Mouse (Mus musculus) naive thymus-derived CD4-positive, alpha-beta T cell, adult 2 months (primary cell): ENCODE measurements around the gene Meis1.

Experiments
- DNase-seq: peaks from one replicate; pipeline ENCODE4 v3.0.0-alpha.2; 2011; ENCODE audit warnings: low read depth

The Meis1 gene

DNA sequence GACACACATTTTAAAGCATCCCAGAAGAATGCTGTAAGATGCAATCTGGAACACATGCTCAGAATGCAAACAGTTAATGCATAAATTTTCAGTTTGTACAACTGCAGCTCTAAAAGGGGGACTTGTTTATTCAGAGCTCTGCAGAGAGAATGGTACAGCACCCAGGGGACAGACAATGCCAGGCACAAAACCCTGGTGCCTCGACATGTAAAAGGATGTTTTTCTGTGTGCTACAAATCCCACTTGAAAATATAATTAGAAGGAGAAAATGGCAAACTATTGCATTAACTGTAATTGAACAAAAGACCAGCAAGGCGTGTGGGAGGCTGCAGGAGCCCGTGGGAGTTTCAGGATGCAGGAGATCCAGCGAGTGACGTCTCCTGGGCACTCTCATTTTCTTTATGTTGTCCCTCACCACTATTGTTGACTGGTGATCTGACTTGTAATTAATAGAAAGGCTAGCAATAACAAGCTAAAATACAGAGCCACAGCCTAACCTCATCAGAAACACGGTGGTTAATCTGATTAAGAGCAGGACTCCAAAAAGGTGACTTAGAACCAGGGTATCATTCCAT, 29.0 kb downstream of the Meis1 start:
- DNase-seq = no peak

DNA sequence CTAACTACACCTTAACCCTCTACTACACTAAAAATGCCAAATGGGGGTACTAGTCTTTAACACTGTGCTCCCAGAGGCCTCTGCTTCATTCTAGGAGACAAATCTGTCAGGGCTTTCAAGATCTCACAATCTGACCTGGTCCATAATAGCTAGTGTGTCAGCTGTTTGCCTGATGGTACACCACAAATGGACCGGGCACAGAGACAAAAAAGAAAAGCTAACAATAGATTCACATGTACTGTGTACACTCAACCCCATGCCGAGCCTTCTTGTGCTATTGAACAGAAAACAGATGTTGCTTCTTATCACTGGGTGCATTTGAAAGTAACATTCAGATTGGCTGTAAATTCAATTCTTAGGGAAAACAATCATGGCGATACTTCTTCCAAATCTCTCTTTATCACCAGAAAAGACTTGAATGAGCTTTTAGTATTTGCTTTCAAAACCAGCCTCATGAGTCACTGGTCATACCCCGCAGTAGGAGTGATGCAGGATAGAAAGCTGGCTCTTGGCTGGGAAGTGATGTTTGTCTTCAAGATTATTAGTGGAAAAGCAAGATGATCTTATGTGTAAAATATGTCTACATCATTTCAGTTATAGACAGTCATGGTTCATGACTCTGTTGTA, 30.0 kb downstream of the Meis1 start:
- DNase-seq = no peak

GRCm38 (mm10) chr11:18983813-18984212, 35.0 kb downstream of the Meis1 start:
- DNase-seq = no peak

- DNase-seq = no peak
These were observed 35.5 kb downstream of the Meis1 start for GRCm38 (mm10) chr11:18983294-18983693.

DNA sequence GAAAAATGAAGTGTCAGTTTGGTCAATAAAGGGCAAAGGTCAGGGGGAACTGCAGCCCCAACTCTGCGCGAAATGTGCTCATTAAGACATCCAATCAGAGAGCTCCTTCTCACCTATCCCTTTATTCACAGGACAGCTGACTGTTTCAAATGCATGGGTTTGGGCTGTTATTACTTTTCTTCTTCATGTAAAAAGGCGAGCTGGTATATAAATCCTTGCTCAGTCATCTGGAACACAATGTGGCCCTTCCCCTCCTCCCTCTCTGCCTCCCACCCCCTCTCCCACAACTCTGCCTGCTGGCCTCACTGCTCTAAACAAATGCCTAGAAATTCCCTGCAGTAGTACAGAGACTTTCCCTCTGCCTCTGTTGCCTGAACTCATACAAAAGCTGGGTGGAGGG, 36.5 kb downstream of the Meis1 start:
- no peak for DNase-seq

- DNase-seq = no peak
These were observed 37.4 kb downstream of the Meis1 start for GRCm38 (mm10) chr11:18981367-18981766.

DNA sequence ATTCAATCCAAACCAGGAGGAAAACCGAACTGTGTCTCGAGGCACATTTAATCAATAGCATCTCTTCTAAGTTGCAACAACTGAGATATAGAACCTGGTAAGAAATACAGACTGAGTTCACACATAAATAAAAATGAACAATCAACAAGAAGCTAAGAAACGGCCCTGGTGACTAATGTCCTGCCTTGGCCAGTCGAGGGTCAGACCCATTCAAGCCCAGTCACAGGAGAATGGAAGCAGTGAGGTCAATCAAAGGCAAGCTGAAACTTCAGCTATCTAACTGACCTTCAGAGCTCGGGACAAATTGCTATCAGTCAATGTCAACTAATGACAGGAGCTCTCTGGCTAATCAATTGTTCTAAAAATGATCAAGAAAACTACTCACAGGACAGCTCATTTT, 38.2 kb downstream of the Meis1 start:
- no peak for DNase-seq

DNA sequence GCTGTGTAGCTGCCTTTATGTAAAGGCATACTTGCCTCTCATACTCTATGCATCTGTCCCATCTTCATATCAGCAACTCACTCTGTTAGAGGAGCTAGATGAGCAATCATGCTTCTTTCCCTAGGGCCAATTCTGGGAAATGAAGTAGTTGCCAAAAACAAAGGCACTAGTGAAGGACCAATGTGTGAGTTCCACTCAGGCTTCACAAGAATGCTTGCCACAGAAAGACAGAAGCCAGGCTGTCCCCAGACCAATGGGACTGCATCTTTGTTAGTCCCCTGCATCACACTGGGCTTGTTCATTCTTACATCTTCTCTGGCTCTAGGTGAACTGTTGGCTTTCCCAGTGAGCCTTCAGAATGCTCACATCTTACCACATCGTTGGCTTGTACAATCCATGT, 43.7 kb downstream of the Meis1 start:
- DNase-seq = no peak

- no peak for DNase-seq
These were observed 45.0 kb downstream of the Meis1 start for GRCm38 (mm10) chr11:18973808-18974207.

DNA sequence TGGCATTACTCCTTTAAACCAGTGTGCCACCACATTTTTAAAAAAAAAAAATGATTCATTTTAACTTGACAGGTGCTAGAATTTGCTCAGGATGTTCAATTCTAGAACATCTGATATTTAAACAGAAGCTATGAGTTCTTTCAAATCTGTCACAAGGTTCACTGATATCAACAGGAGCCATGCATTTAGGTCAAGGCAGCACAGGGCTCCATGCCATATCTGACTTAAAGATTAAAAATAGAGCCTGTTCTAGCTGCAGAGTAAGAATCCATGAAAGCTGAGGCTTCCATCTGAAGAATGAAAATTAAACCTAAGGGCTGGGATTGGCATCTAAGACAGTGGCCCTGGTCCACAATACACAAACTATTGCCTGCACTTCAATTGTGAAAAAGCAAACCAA, 45.8 kb downstream of the Meis1 start:
- DNase-seq = no peak

GRCm38 (mm10) chr11:18971551-18971950, 47.2 kb downstream of the Meis1 start:
- DNase-seq = no peak

DNA sequence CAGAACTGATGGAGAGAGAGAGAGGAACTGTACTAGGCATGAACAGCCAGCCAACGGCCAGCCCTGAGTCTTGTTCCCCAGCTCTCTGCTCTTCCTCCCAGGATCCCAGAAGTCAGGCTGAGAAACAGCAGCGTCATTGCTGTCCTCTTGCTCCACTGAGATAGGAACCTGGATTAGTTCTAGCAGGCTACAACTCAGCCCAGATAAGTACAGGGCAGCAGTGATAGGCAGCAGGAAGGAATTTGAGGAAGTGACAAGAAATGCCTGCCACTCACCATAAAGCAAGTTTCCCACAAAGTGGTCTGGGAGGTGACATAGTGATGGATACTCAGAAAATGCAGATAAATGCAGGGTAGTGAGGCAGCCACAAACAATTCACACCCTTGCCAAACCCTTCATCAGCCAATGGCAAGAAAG, 48.9 kb downstream of the Meis1 start:
- DNase-seq = no peak

GRCm38 (mm10) chr11:18964418-18964817, 54.4 kb downstream of the Meis1 start:
- DNase-seq = no peak

- DNase-seq = no peak
These were observed 55.3 kb downstream of the Meis1 start for GRCm38 (mm10) chr11:18963202-18964136.

DNA sequence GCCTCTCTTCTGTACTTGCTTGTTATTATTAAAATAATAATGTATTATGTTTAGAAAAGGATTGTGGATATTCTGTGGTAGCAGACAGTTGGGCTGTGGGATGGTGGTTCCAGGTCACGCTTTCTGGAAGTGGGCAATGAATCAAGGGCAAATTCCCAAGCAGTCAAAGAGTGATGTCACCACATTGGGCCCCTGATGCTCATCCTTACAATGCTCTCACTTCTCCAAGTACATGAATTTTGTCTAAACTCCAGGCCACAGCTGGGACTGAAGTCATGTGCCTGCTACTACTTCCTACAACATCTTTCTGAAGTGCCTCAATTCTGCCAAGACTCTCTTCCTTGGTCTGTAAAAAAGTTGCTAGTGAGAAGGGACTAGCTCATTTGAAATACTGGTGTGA, 59.3 kb downstream of the Meis1 start:
- no peak for DNase-seq

- peak; percentile 3 for DNase-seq
These were observed 60.7 kb downstream of the Meis1 start for GRCm38 (mm10) chr11:18957805-18958770.

DNA sequence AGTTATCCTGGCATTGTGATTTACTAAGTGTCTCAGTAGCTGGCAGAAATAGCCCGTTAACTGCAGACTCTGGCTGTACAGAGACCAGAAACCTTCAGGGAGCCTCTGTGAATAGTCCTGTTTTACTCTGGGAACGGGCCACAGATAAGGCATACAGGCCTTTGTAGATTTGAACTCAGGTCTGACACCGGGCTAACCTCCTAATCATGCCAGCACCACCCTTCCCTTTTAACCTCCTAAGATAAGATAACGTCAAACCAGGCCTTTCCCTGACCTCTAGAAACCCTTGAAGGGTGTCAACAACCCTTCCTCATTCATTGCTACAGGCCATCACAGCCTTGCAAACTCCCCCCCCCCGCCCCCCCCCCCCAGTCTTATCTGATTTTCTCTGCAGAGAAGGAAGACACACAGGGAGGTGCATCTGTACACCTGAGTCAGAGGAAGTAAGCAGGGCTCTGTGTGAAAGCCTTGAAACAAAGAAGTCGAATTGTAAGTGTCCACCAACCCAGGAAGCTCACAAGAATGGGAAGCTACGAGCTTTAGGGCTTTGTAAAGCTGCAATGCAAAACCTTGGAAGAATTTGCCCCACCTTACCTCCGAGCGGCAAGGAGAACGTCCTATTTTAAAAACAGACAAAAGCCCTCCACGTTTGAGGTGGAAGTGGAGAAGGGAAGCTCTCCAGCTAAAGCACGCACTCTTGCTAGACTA, 61.5 kb downstream of the Meis1 start:
- no peak for DNase-seq

- no peak for DNase-seq
These were observed 62.8 kb downstream of the Meis1 start for GRCm38 (mm10) chr11:18955969-18956368.

DNA sequence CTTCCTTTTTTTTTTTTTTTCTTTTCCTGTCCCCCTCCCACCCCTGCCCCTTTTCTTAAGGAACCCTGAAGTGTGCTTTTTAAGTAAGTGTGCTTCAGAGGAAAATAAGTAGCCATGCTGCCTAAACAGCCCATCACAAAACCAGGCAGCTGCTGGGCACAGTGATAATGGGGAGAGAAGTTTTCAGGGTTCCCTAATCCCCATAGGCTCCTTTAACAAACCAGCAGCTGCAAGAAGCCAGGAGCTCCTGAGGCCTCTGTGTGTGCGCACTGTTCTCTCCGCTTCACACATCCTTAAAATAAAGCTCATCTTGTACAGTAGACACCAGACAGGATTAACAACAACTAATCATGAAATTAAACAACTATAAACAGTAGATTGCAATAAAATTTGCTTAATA, 63.9 kb downstream of the Meis1 start:
- DNase-seq = no peak

GRCm38 (mm10) chr11:18953892-18954291, 64.9 kb downstream of the Meis1 start:
- DNase-seq = no peak

- no peak for DNase-seq
These were observed 70.0 kb downstream of the Meis1 start for GRCm38 (mm10) chr11:18948600-18949295.
